Mouse (Mus musculus): ENCODE data around the gene Arhgap33. TPM values are rescaled to one million over a fixed set of nuclear protein-coding genes. Genes with fewer than 3 reads are reported as not detected.

Gene Arhgap33
- polyA plus RNA-seq, 2 experiments, result 1.3 to 7.1 TPM

- TF ChIP-seq EP300 (IDR thresholded peaks at IDR 0.05; ENCODE audit: low read depth), result no peak
- no peak for TF ChIP-seq CTCF (IDR thresholded peaks at IDR 0.05; ENCODE audit: low read depth)
- Histone ChIP-seq H3K9me3 (ENCODE audit: control insufficient read depth, low read length) (no peaks in the 10 kb centered on the region), H3K4me3 (ENCODE audit: insufficient read depth in 1 of 2, low read depth in 2 of 2, low read length in 2 of 2) (no peak overlapping the region), H3K4me1 (replicated peaks; ENCODE audit: control insufficient read depth in 2 of 2, insufficient read depth in 2 of 2, low read length in 1 of 2) (no peaks in the 10 kb centered on the region; a peak in 1 of 4 replicates), H3K27me3 (ENCODE audit: control insufficient read depth, insufficient read depth, low read length) (no peaks in the 10 kb centered on the region), H3K9ac (replicated peaks) (no peak overlapping the region), H3K27ac (no peak overlapping the region), H3K36me3 (replicated peaks; ENCODE audit: control insufficient read depth, insufficient read depth, low read depth) (no peaks in the 10 kb centered on the region), H3K4me2 (ENCODE audit: low read depth) (no peak overlapping the region)
- DNase-seq (ENCODE audit: low read depth in 3 of 3, low spot score in 3 of 3) (peak in 2 of 3 experiments; percentile 14 to 32), ATAC-seq (ENCODE audit: insufficient read depth) (peak; percentile 71; the same call in 1 of the 2 replicates)
- 52% methylated on average over 4 of the region's 4 CpGs for whole genome bisulfite sequencing (ENCODE audit: insufficient replicate concordance)
Measured at GRCm38 (mm10) chr7:30474999-30475398, 59.9 kb downstream of the Arhgap33 start.

- H3K27ac ChIP-seq, result no peak overlapping the region
- no peaks in the 10 kb centered on the region for H3K9me3 ChIP-seq (ENCODE audit: control insufficient read depth, low read length)
- no peak for DNase-seq (ENCODE audit: low read depth in 3 of 3, low spot score in 3 of 3)
- H3K4me1 ChIP-seq (replicated peaks; ENCODE audit: control insufficient read depth in 2 of 2, insufficient read depth in 2 of 2, low read length in 1 of 2), result no peaks in the 10 kb centered on the region; a peak in 1 of 4 replicates
- peak; percentile 82 for TF ChIP-seq CTCF (IDR thresholded peaks at IDR 0.05; ENCODE audit: low read depth)
- no peak for TF ChIP-seq EP300 (IDR thresholded peaks at IDR 0.05; ENCODE audit: low read depth)
- H3K9ac ChIP-seq (replicated peaks), result no peak overlapping the region
- H3K36me3 ChIP-seq (replicated peaks; ENCODE audit: control insufficient read depth, insufficient read depth, low read depth), result no peaks in the 10 kb centered on the region
- peaks cover 3% of the 10 kb centered on the region; the same call in 1 of the 2 replicates for H3K27me3 ChIP-seq (ENCODE audit: control insufficient read depth, insufficient read depth, low read length)
- WGBS (ENCODE audit: insufficient replicate concordance), result 37% methylated on average over 5 of the region's 5 CpGs
- no peak overlapping the region for H3K4me3 ChIP-seq (ENCODE audit: insufficient read depth in 1 of 2, low read depth in 2 of 2, low read length in 2 of 2)
- no peak overlapping the region for H3K4me2 ChIP-seq (ENCODE audit: low read depth)
- ATAC-seq (ENCODE audit: insufficient read depth), result no peak
Measured at GRCm38 (mm10) chr7:30472411-30472810, 62.4 kb downstream of the Arhgap33 start.

Small RNA genes lying within 50 kb of the gene (microRNA-seq; reads per million reads assigned to microRNA genes)
- 3.8 reads per million for gene Gm38670

Other genes with a start within 250 kb of the Arhgap33 start
Only the 30 nearest of the 34 such genes appear.
- 0.11 and 0.19 TPM in 2 replicates for gene E130208F15Rik, start 213.3 kb downstream of the Arhgap33 start, polyA plus RNA-seq (2012; rRNA removed)
- gene E130208F15Rik, start 213.3 kb downstream of the Arhgap33 start, polyA plus RNA-seq (2014; fragmentation: Nextera tagmentation; extraction: Ambion mirVana), result not detected in 2 replicates
- 3.8 and 5.1 TPM in 2 replicates for gene Sdhaf1, start 211.2 kb downstream of the Arhgap33 start, polyA plus RNA-seq (2012; rRNA removed)
- gene Sdhaf1, start 211.2 kb downstream of the Arhgap33 start, polyA plus RNA-seq (2014; fragmentation: Nextera tagmentation; extraction: Ambion mirVana), result 6.7 and 7.0 TPM in 2 replicates
- gene Lrfn3, start 172.3 kb downstream of the Arhgap33 start, polyA plus RNA-seq (2012; rRNA removed), result 1.4 and 1.7 TPM in 2 replicates
- gene Lrfn3, start 172.3 kb downstream of the Arhgap33 start, polyA plus RNA-seq (2014; fragmentation: Nextera tagmentation; extraction: Ambion mirVana), result 0.79 and 1.2 TPM in 2 replicates
- gene Tyrobp, start 121.3 kb downstream of the Arhgap33 start, polyA plus RNA-seq (2012; rRNA removed), result 78.3 and 95.0 TPM in 2 replicates
- gene Tyrobp, start 121.3 kb downstream of the Arhgap33 start, polyA plus RNA-seq (2014; fragmentation: Nextera tagmentation; extraction: Ambion mirVana), result 105 and 113 TPM in 2 replicates
- gene Hcst, start 115.2 kb downstream of the Arhgap33 start, polyA plus RNA-seq (2012; rRNA removed), result 3.3 and 4.7 TPM in 2 replicates
- 4.5 and 4.9 TPM in 2 replicates for gene Hcst, start 115.2 kb downstream of the Arhgap33 start, polyA plus RNA-seq (2014; fragmentation: Nextera tagmentation; extraction: Ambion mirVana)
- gene Nfkbid, start 113.3 kb downstream of the Arhgap33 start, polyA plus RNA-seq (2012; rRNA removed), result 0.92 and 1.2 TPM in 2 replicates
- 0.69 and 1.1 TPM in 2 replicates for gene Nfkbid, start 113.3 kb downstream of the Arhgap33 start, polyA plus RNA-seq (2014; fragmentation: Nextera tagmentation; extraction: Ambion mirVana)
- gene Aplp1, start 89.5 kb downstream of the Arhgap33 start, polyA plus RNA-seq (2012; rRNA removed), result 2.9 and 4.0 TPM in 2 replicates
- 3.5 and 4.5 TPM in 2 replicates for gene Aplp1, start 89.5 kb downstream of the Arhgap33 start, polyA plus RNA-seq (2014; fragmentation: Nextera tagmentation; extraction: Ambion mirVana)
- 0.10 and 0.30 TPM in 2 replicates for gene Kirrel2, start 77.4 kb downstream of the Arhgap33 start, polyA plus RNA-seq (2012; rRNA removed)
- 0.18 TPM in 1 of 2 replicates, not detected in the other for gene Kirrel2, start 77.4 kb downstream of the Arhgap33 start, polyA plus RNA-seq (2014; fragmentation: Nextera tagmentation; extraction: Ambion mirVana)
- gene Nphs1, start 76.7 kb downstream of the Arhgap33 start, polyA plus RNA-seq (2012; rRNA removed), result 0.03 TPM in 2 replicates
- 0.08 and 0.19 TPM in 2 replicates for gene Nphs1, start 76.7 kb downstream of the Arhgap33 start, polyA plus RNA-seq (2014; fragmentation: Nextera tagmentation; extraction: Ambion mirVana)
- gene Prodh2, start 41.4 kb downstream of the Arhgap33 start, polyA plus RNA-seq (2012; rRNA removed), result 47.9 and 52.1 TPM in 2 replicates
- gene Prodh2, start 41.4 kb downstream of the Arhgap33 start, polyA plus RNA-seq (2014; fragmentation: Nextera tagmentation; extraction: Ambion mirVana), result 33.8 and 41.4 TPM in 2 replicates
- 4.2 and 5.5 TPM in 2 replicates for gene Hspb6, start 17.1 kb upstream of the Arhgap33 start, polyA plus RNA-seq (2012; rRNA removed)
- 3.0 and 3.6 TPM in 2 replicates for gene Hspb6, start 17.1 kb upstream of the Arhgap33 start, polyA plus RNA-seq (2014; fragmentation: Nextera tagmentation; extraction: Ambion mirVana)
- gene Proser3, start 17.2 kb upstream of the Arhgap33 start, polyA plus RNA-seq (2012; rRNA removed), result 6.5 and 6.8 TPM in 2 replicates
- gene Proser3, start 17.2 kb upstream of the Arhgap33 start, polyA plus RNA-seq (2014; fragmentation: Nextera tagmentation; extraction: Ambion mirVana), result 1.3 and 2.8 TPM in 2 replicates
- gene Lin37, start 24.8 kb upstream of the Arhgap33 start, polyA plus RNA-seq (2012; rRNA removed), result 15.3 and 17.6 TPM in 2 replicates
- 21.2 and 22.0 TPM in 2 replicates for gene Lin37, start 24.8 kb upstream of the Arhgap33 start, polyA plus RNA-seq (2014; fragmentation: Nextera tagmentation; extraction: Ambion mirVana)
- gene U2af1l4, start 28.2 kb upstream of the Arhgap33 start, polyA plus RNA-seq (2012; rRNA removed), result 19.5 and 28.1 TPM in 2 replicates
- gene U2af1l4, start 28.2 kb upstream of the Arhgap33 start, polyA plus RNA-seq (2014; fragmentation: Nextera tagmentation; extraction: Ambion mirVana), result 40.7 and 44.0 TPM in 2 replicates
- gene Gm49396, start 28.3 kb upstream of the Arhgap33 start, polyA plus RNA-seq (2012; rRNA removed), result 1.2 and 1.4 TPM in 2 replicates
- gene Gm49396, start 28.3 kb upstream of the Arhgap33 start, polyA plus RNA-seq (2014; fragmentation: Nextera tagmentation; extraction: Ambion mirVana), result 0.71 and 0.99 TPM in 2 replicates
- 55.8 and 63.5 TPM in 2 replicates for gene Psenen, start 28.6 kb upstream of the Arhgap33 start, polyA plus RNA-seq (2012; rRNA removed)
- 59.1 and 64.6 TPM in 2 replicates for gene Psenen, start 28.6 kb upstream of the Arhgap33 start, polyA plus RNA-seq (2014; fragmentation: Nextera tagmentation; extraction: Ambion mirVana)
- 1.5 and 1.8 TPM in 2 replicates for gene Igflr1, start 30.4 kb upstream of the Arhgap33 start, polyA plus RNA-seq (2012; rRNA removed)
- 0.53 and 1.2 TPM in 2 replicates for gene Igflr1, start 30.4 kb upstream of the Arhgap33 start, polyA plus RNA-seq (2014; fragmentation: Nextera tagmentation; extraction: Ambion mirVana)
- 10.4 and 12.7 TPM in 2 replicates for gene Kmt2b, start 53.7 kb upstream of the Arhgap33 start, polyA plus RNA-seq (2012; rRNA removed)
- gene Kmt2b, start 53.7 kb upstream of the Arhgap33 start, polyA plus RNA-seq (2014; fragmentation: Nextera tagmentation; extraction: Ambion mirVana), result 3.4 and 4.2 TPM in 2 replicates
- gene Zbtb32, start 63.8 kb upstream of the Arhgap33 start, polyA plus RNA-seq (2012; rRNA removed), result 0.04 and 0.06 TPM in 2 replicates
- gene Zbtb32, start 63.8 kb upstream of the Arhgap33 start, polyA plus RNA-seq (2014; fragmentation: Nextera tagmentation; extraction: Ambion mirVana), result 0.20 TPM in 1 of 2 replicates, not detected in the other
- 0.29 and 0.67 TPM in 2 replicates for gene Upk1a, start 77.8 kb upstream of the Arhgap33 start, polyA plus RNA-seq (2012; rRNA removed)
- not detected in 2 replicates for gene Upk1a, start 77.8 kb upstream of the Arhgap33 start, polyA plus RNA-seq (2014; fragmentation: Nextera tagmentation; extraction: Ambion mirVana)
- 300 and 459 TPM in 2 replicates for gene Cox6b1, start 91.1 kb upstream of the Arhgap33 start, polyA plus RNA-seq (2012; rRNA removed)
- gene Cox6b1, start 91.1 kb upstream of the Arhgap33 start, polyA plus RNA-seq (2014; fragmentation: Nextera tagmentation; extraction: Ambion mirVana), result 647 and 655 TPM in 2 replicates
- gene Etv2, start 100.8 kb upstream of the Arhgap33 start, polyA plus RNA-seq (2012; rRNA removed), result not detected in 2 replicates
- gene Etv2, start 100.8 kb upstream of the Arhgap33 start, polyA plus RNA-seq (2014; fragmentation: Nextera tagmentation; extraction: Ambion mirVana), result not detected in 2 replicates
- 22.9 and 25.2 TPM in 2 replicates for gene Rbm42, start 115.3 kb upstream of the Arhgap33 start, polyA plus RNA-seq (2012; rRNA removed)
- gene Rbm42, start 115.3 kb upstream of the Arhgap33 start, polyA plus RNA-seq (2014; fragmentation: Nextera tagmentation; extraction: Ambion mirVana), result 34.5 and 40.4 TPM in 2 replicates
- gene Haus5, start 129.9 kb upstream of the Arhgap33 start, polyA plus RNA-seq (2012; rRNA removed), result 23.8 and 28.5 TPM in 2 replicates
- gene Haus5, start 129.9 kb upstream of the Arhgap33 start, polyA plus RNA-seq (2014; fragmentation: Nextera tagmentation; extraction: Ambion mirVana), result 28.7 and 29.1 TPM in 2 replicates
- not detected in 2 replicates for gene Pmis2, start 136.5 kb upstream of the Arhgap33 start, polyA plus RNA-seq (2012; rRNA removed)
- not detected in 2 replicates for gene Pmis2, start 136.5 kb upstream of the Arhgap33 start, polyA plus RNA-seq (2014; fragmentation: Nextera tagmentation; extraction: Ambion mirVana)
- gene 2200002J24Rik, start 163.9 kb upstream of the Arhgap33 start, polyA plus RNA-seq (2012; rRNA removed), result 0.13 and 0.32 TPM in 2 replicates
- gene 2200002J24Rik, start 163.9 kb upstream of the Arhgap33 start, polyA plus RNA-seq (2014; fragmentation: Nextera tagmentation; extraction: Ambion mirVana), result 1.2 and 2.0 TPM in 2 replicates
- 0.97 and 1.6 TPM in 2 replicates for gene Atp4a, start 177.1 kb upstream of the Arhgap33 start, polyA plus RNA-seq (2012; rRNA removed)
- gene Atp4a, start 177.1 kb upstream of the Arhgap33 start, polyA plus RNA-seq (2014; fragmentation: Nextera tagmentation; extraction: Ambion mirVana), result 0.43 and 2.1 TPM in 2 replicates
- 63.3 and 64.4 TPM in 2 replicates for gene Tmem147, start 194.5 kb upstream of the Arhgap33 start, polyA plus RNA-seq (2012; rRNA removed)
- gene Tmem147, start 194.5 kb upstream of the Arhgap33 start, polyA plus RNA-seq (2014; fragmentation: Nextera tagmentation; extraction: Ambion mirVana), result 110 and 117 TPM in 2 replicates
- gene Gapdhs, start 208.6 kb upstream of the Arhgap33 start, polyA plus RNA-seq (2012; rRNA removed), result not detected in 2 replicates
- gene Gapdhs, start 208.6 kb upstream of the Arhgap33 start, polyA plus RNA-seq (2014; fragmentation: Nextera tagmentation; extraction: Ambion mirVana), result not detected in 2 replicates
- 0.12 and 0.37 TPM in 2 replicates for gene Sbsn, start 216.4 kb upstream of the Arhgap33 start, polyA plus RNA-seq (2012; rRNA removed)
- gene Sbsn, start 216.4 kb upstream of the Arhgap33 start, polyA plus RNA-seq (2014; fragmentation: Nextera tagmentation; extraction: Ambion mirVana), result not detected in 2 replicates

Data from liver, embryonic 14.5 days (tissue).